Mouse (Mus musculus): Measurements from ENCODE around the gene Atoh7. TPM values are rescaled to one million over a fixed set of nuclear protein-coding genes. Genes with fewer than 3 reads are reported as not detected.

Atoh7 gene
- polyA plus RNA-seq, 1 experiment from 2014 or later: not detected

DNA sequence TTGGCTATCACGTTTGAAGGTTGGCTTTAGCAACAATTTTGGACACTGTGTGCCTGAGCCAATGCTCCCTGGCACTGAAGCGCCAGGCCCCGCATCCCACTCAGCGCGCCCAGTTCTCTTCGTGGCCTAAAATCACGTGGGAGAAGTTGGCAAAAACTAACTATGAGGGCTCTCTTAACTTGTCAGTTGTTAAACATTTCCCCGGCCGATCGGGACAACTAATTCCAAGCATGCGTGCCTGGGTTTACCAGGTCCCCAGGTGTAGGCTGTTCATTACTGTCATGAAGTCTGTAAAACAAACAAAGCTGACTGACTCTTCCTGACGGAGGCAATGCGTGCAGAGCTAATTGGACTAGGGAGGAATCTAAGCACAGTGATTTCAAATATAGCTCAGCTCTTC lies 43.2 kb downstream of the Atoh7 start:
- Histone ChIP-seq H3K9ac (ENCODE audit: low read depth, low read length) (no peak overlapping the region), H3K4me1 (ENCODE audit: control insufficient read depth, insufficient read depth, low read length) (no peaks in the 10 kb centered on the region), H3K36me3 (ENCODE audit: control insufficient read depth, insufficient read depth, low read length) (no peaks in the 10 kb centered on the region), H3K27ac (replicated peaks; ENCODE audit: low read depth, low read length) (no peak overlapping the region), H3K4me3 (ENCODE audit: low read depth, low read length) (no peak overlapping the region), H3K27me3 (replicated peaks; ENCODE audit: control insufficient read depth, insufficient read depth, low read length) (no peaks in the 10 kb centered on the region), H3K9me3 (ENCODE audit: control insufficient read depth, low read length) (no peaks in the 10 kb centered on the region), H3K4me2 (ENCODE audit: low read depth, low read length) (no peak overlapping the region)
- no peak for DNase-seq (ENCODE audit: low spot score)
- whole genome bisulfite sequencing: 80% methylated on average over 13 of the region's 13 CpGs
- no peak for ATAC-seq (ENCODE audit: low read depth)

Other genes with a start within 250 kb of the Atoh7 start
- gene Tet1, start 190.7 kb upstream of the Atoh7 start, polyA plus RNA-seq (2014; fragmentation: Nextera tagmentation; extraction: Ambion mirVana): 22.2 and 26.7 TPM in 2 replicates
- 13.9 and 15.0 TPM in 2 replicates for gene Slc25a16, start 179.0 kb upstream of the Atoh7 start, polyA plus RNA-seq (2014; fragmentation: Nextera tagmentation; extraction: Ambion mirVana)
- gene Dna2, start 152.6 kb upstream of the Atoh7 start, polyA plus RNA-seq (2014; fragmentation: Nextera tagmentation; extraction: Ambion mirVana): 11.0 and 11.9 TPM in 2 replicates
- 23.5 and 26.3 TPM in 2 replicates for gene Rufy2, start 119.4 kb upstream of the Atoh7 start, polyA plus RNA-seq (2014; fragmentation: Nextera tagmentation; extraction: Ambion mirVana)
- gene Hnrnph3, start 75.4 kb upstream of the Atoh7 start, polyA plus RNA-seq (2014; fragmentation: Nextera tagmentation; extraction: Ambion mirVana): 51.8 and 56.4 TPM in 2 replicates
- gene Pbld2, start 75.3 kb upstream of the Atoh7 start, polyA plus RNA-seq (2014; fragmentation: Nextera tagmentation; extraction: Ambion mirVana): 1.1 and 1.5 TPM in 2 replicates
- 0.56 and 0.58 TPM in 2 replicates for gene Pbld1, start 39.5 kb upstream of the Atoh7 start, polyA plus RNA-seq (2014; fragmentation: Nextera tagmentation; extraction: Ambion mirVana)
- 8.2 and 11.2 TPM in 2 replicates for gene Mypn, start 104.3 kb downstream of the Atoh7 start, polyA plus RNA-seq (2014; fragmentation: Nextera tagmentation; extraction: Ambion mirVana)
- 37.1 and 38.6 TPM in 2 replicates for gene Herc4, start 144.2 kb downstream of the Atoh7 start, polyA plus RNA-seq (2014; fragmentation: Nextera tagmentation; extraction: Ambion mirVana)